Mouse (Mus musculus): ENCODE data around the gene Tubg1. TPM values are rescaled to one million over a fixed set of nuclear protein-coding genes. Genes with fewer than 3 reads are reported as not detected.
A peak's percentile ranks its signal among the peaks of the same experiment; 100 is the strongest.

Gene Tubg1
- polyA plus RNA-seq, 1 experiment, result 14.4 TPM

DNA sequence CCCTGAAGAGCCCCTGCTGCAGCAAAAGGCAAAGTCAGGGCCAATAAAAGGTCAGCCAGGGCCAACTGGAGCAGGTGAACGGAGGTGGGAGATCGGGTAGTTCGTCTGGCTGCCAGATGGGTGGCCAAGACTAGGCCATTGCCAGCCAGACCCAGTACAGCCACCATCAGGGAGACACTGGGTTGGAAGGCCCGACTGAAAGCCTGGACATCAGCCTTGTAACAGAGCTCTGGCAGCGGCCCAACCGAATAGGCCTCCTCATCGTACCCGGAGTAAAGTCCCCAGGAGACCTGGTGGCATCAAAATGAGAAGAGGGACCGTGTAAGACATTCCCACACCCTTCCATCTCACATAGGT, 54.6 kb downstream of the Tubg1 start:
- H3K4me3 ChIP-seq (replicated peaks; ENCODE audit: extremely low read depth, low read depth, low read length), result peak overlapping the region; percentile 37
- no peak for DNase-seq
- TF ChIP-seq POLR2A (IDR thresholded peaks at IDR 0.05; ENCODE audit: borderline replicate concordance, extremely low read depth, low read depth, low read length) (no peak), CTCF (IDR thresholded peaks at IDR 0.05; ENCODE audit: insufficient read depth, low read length) (no peak)
- 38% methylated on average over 9 of the region's 9 CpGs for WGBS
- peaks cover 18% of the 10 kb centered on the region for H3K4me1 ChIP-seq (ENCODE audit: control insufficient read depth, insufficient read depth, low read length)

DNA sequence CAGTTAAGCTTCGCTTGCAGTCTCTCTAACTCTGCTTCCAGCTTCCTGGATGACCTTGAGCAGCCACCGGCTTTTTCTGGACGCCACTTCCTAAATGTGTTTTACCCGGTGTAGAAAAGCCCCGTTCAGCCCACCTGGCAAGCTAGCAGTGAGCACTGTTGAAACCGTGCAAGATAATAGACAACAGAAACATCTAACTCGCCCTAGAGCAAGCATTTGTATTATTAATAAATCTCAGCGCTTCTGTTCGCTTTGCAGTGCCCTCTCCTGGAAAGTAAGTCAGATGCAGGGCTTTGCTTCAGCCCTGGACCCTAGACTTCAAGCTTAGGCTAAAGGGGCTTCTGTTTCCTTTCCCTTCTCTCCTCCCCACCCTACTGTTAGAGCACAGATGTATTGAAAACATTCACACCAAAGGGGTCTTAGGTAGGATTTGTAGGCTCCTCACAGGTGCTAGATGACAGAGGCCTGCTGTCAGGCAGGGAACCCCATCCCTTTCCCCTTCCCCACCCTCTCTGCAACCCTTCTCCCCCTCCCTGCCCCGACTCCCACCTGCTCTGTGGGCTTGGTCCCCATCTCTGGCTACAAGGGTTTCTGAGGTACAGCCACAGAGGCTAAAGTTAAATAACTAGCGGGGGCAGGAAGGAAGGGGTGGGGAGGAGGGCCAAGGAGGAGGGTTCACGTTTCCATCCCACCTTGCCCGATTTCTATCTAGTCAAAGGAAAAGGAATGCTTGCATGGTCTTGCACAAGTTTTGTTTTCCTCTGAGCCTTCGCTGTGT, 55.3 kb downstream of the Tubg1 start, which contains the start of gene Ccr10:
Ccr10 (minus strand) TSS at position 593 of the 778 bp plus-strand sequence.
- 20% methylated on average over 14 of the region's 14 CpGs for WGBS
- no peak for DNase-seq
- TF ChIP-seq POLR2A (IDR thresholded peaks at IDR 0.05; ENCODE audit: borderline replicate concordance, extremely low read depth, low read depth, low read length) (no peak), CTCF (IDR thresholded peaks at IDR 0.05; ENCODE audit: insufficient read depth, low read length) (peak; percentile 38)
- H3K4me1 ChIP-seq (ENCODE audit: control insufficient read depth, insufficient read depth, low read length), result peaks cover 18% of the 10 kb centered on the region
- H3K4me3 ChIP-seq (replicated peaks; ENCODE audit: extremely low read depth, low read depth, low read length), result peak within 1 kb of the TSS; percentile 37

DNA sequence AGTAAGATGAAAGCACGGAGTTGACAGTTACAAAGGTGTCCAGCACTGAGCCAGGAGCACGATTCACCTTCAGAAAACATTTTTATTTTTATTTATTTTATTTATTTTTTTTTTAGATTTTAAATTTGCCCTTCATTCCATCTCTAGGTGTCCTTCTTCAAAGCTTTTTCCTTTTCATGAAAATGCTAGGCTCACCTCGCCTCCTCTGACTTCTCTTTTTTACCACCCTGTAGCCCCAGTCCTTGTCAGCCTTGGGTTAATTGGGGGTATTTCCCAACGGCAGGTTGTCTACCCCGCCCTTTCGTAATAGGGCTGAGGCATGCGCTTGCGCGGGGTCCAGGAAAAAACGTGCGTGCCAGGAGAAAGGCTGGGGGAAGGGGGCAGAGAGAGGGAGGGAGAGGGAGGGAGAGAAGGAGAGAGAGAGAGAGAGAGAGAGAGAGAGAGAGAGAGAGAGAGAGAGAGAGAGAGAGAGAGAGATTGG, 55.9 kb downstream of the Tubg1 start:
- Histone ChIP-seq H3K4me1 (ENCODE audit: control insufficient read depth, insufficient read depth, low read length) (peaks cover 18% of the 10 kb centered on the region), H3K4me3 (replicated peaks; ENCODE audit: extremely low read depth, low read depth, low read length) (no peak overlapping the region)
- TF ChIP-seq POLR2A (IDR thresholded peaks at IDR 0.05; ENCODE audit: borderline replicate concordance, extremely low read depth, low read depth, low read length) (no peak), CTCF (IDR thresholded peaks at IDR 0.05; ENCODE audit: insufficient read depth, low read length) (no peak)
- DNase-seq, result no peak
- WGBS, result 11% methylated on average over 11 of the region's 11 CpGs

Other genes starting within 250 kb of the Tubg1 start
- gene Stat3, start 180.4 kb upstream of the Tubg1 start, polyA plus RNA-seq (2012; rRNA removed), result 115 and 147 TPM in 2 replicates
- 270 and 280 TPM in 2 replicates for gene Cavin1, start 149.1 kb upstream of the Tubg1 start, polyA plus RNA-seq (2012; rRNA removed)
- 81.9 and 102 TPM in 2 replicates for gene Atp6v0a1, start 110.5 kb upstream of the Tubg1 start, polyA plus RNA-seq (2012; rRNA removed)
- 32.2 and 33.5 TPM in 2 replicates for gene Naglu, start 49.9 kb upstream of the Tubg1 start, polyA plus RNA-seq (2012; rRNA removed)
- 0.17 and 0.29 TPM in 2 replicates for gene Hsd17b1, start 41.5 kb upstream of the Tubg1 start, polyA plus RNA-seq (2012; rRNA removed)
- 40.2 and 43.9 TPM in 2 replicates for gene Coasy, start 37.4 kb upstream of the Tubg1 start, polyA plus RNA-seq (2012; rRNA removed)
- gene Mlx, start 32.7 kb upstream of the Tubg1 start, polyA plus RNA-seq (2012; rRNA removed), result 25.5 and 47.0 TPM in 2 replicates
- 1.5 and 2.1 TPM in 2 replicates for gene Psmc3ip, start 24.5 kb upstream of the Tubg1 start, polyA plus RNA-seq (2012; rRNA removed)
- 47.6 and 58.8 TPM in 2 replicates for gene Retreg3, start within 50 bp of the Tubg1 start, polyA plus RNA-seq (2012; rRNA removed)
- gene Tubg2, start 36.0 kb downstream of the Tubg1 start, polyA plus RNA-seq (2012; rRNA removed), result 2.4 and 3.2 TPM in 2 replicates
- gene Cntnap1, start 50.6 kb downstream of the Tubg1 start, polyA plus RNA-seq (2012; rRNA removed), result 2.6 and 2.7 TPM in 2 replicates
- 41.2 and 47.4 TPM in 2 replicates for gene Plekhh3, start 51.4 kb downstream of the Tubg1 start, polyA plus RNA-seq (2012; rRNA removed)
- 0.45 and 0.62 TPM in 2 replicates for gene Ccr10, start 55.5 kb downstream of the Tubg1 start, polyA plus RNA-seq (2012; rRNA removed)
- 38.9 and 50.1 TPM in 2 replicates for gene Ezh1, start 106.5 kb downstream of the Tubg1 start, polyA plus RNA-seq (2012; rRNA removed)
- gene Ramp2, start 126.1 kb downstream of the Tubg1 start, polyA plus RNA-seq (2012; rRNA removed), result 710 and 828 TPM in 2 replicates
- 82.9 and 97.4 TPM in 2 replicates for gene Vps25, start 133.8 kb downstream of the Tubg1 start, polyA plus RNA-seq (2012; rRNA removed)
- 6.5 and 10.4 TPM in 2 replicates for gene Wnk4, start 140.6 kb downstream of the Tubg1 start, polyA plus RNA-seq (2012; rRNA removed)
- 0.22 and 0.59 TPM in 2 replicates for gene Cntd1, start 159.1 kb downstream of the Tubg1 start, polyA plus RNA-seq (2012; rRNA removed)
- gene Coa3, start 159.2 kb downstream of the Tubg1 start, polyA plus RNA-seq (2012; rRNA removed), result 194 and 283 TPM in 2 replicates
- 70.3 and 97.9 TPM in 2 replicates for gene Becn1, start 182.3 kb downstream of the Tubg1 start, polyA plus RNA-seq (2012; rRNA removed)
- 30.6 and 40.4 TPM in 2 replicates for gene Psme3, start 196.3 kb downstream of the Tubg1 start, polyA plus RNA-seq (2012; rRNA removed)
- gene Aoc2, start 205.1 kb downstream of the Tubg1 start, polyA plus RNA-seq (2012; rRNA removed), result 3.3 and 3.6 TPM in 2 replicates
- gene Aoc3, start 210.7 kb downstream of the Tubg1 start, polyA plus RNA-seq (2012; rRNA removed), result 11.5 and 15.3 TPM in 2 replicates
- gene G6pc, start 247.6 kb downstream of the Tubg1 start, polyA plus RNA-seq (2012; rRNA removed), result 0.13 TPM in 1 of 2 replicates, not detected in the other